Mouse (Mus musculus): Measurements from ENCODE around the gene Olfr957.

Gene Olfr957

DNA sequence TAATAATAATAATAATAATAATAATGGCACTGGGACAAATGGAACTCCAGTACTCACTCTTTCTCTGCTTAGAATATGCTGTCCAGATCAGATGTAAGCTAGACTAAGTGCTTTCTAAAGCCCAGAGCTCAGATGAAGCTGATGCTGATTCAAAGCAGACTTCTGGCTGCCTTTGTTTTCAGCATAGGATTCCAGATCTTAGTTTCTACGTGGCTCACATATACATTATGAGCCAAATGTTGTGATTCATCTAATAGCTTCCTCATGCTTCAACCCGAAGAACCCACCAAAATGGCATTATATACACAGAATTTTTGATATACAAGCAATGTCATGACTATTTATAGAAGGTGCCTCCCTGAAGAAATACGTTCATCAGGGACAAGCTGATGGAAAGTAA, at the start of gene Olfr957:
Gene Olfr957, minus strand, starts transcription at position 279 of the 400 bp plus-strand sequence.
- no peak for DNase-seq (ENCODE audit: low spot score in 2 of 2)

GRCm38 (mm10) chr9:39558349-39558647, 42.7 kb upstream of the Olfr957 start:
- no peak for DNase-seq (ENCODE audit: low spot score in 2 of 2)

GRCm38 (mm10) chr9:39557529-39558348, 42.1 kb upstream of the Olfr957 start:
- DNase-seq (ENCODE audit: low spot score in 2 of 2) = no peak

- no peak for DNase-seq (ENCODE audit: low spot score in 2 of 2)
These were observed 38.3 kb upstream of the Olfr957 start, which contains the start of gene Olfr958 for GRCm38 (mm10) chr9:39553946-39554345. TSS of gene Olfr958 (minus strand) at chr9:39554054.

- DNase-seq (ENCODE audit: low spot score in 2 of 2) = no peak
These were observed 35.2 kb upstream of the Olfr957 start for GRCm38 (mm10) chr9:39550806-39551205.

DNA sequence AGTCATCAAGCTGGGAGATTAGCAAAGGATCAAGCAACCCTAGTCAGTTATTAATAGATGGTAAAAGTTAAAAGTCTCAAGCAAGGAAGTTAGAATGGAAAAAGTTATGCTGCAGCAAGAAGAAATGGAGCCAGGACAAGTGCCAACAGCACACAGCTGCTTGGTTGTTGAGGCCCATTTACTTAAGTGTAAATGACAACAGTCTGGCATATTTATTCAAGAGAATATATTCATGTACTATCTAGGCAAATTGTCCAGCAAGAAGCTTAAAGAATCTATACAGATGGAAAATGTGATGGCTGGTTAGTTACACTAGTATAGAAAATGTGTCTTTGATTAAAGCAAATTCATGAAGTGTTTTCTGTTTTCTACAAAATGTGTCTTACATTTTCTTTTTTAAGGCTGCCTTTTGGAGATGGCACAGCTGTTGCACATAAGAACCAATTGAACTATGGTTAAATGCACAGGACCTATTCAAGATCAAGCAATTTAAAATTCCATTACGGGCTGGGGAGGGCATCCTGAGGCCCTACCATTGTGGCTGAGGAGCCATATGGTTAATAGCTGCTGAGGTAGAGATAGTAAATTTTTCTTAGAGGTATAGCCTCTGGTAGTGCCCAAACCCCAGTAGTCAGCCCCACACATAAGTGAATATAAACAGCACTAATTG, 8.1 kb upstream of the Olfr957 start:
- DNase-seq (ENCODE audit: low spot score in 2 of 2) = no peak

DNA sequence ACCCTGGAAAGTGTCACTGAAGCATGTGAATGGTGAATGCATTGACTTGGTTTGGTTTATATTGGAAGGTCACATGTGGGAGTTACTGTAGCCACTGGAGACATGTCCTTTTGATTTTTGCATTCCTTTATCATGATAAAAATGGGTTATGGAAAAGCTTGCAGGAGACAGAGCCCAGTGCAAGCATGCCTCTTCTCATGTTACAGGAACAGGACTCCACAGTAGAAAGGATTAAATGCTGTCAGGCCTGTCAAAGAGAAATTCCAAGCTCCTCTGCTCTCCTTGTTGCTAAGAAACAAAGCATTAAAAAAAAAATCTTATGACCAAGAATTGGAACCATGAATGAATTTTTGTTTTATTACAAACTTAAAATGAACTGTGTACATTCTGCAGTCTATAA, 3.0 kb upstream of the Olfr957 start:
- no peak for DNase-seq (ENCODE audit: low spot score in 2 of 2)

DNA sequence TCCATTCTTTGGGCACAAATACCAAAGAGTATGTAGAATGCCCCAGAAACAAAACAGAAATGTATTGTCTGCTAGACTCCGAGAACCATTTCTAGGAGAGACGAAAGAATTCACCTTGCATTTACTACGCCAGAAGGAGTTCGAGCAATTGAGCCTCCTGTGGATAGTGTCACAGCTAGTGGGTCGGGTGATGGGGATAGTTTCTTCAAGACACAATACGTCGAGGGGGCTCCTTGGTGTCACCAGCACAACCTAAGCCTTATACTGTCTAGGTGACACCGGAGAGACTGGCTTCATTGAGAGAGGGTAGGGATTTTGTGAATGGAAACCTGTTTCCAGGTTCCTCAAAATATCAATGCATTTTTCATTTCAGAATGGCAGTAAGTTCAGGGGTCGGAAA, 6.2 kb downstream of the Olfr957 start:
- DNase-seq (ENCODE audit: low spot score in 2 of 2) = no peak

DNA sequence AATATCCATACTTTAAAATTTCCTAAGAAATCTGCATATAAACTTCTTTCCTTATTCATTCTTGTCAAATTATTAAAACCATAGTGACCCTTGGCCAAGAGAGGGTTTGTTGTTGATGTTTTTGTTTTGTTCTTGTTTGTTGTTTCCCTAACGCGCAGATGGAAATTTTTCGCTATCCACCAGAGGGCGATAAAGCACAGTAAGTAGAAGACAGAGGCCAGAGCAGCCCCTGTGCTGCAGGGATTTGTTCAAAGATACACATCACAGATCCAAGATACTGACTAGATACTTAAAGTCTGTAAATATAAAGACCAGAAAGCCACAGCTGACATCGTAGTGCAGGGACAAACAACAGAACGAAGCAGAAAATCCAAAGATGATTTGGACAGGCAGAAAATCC, 6.6 kb downstream of the Olfr957 start:
- peak in 1 of 2 experiments; percentile 13 for DNase-seq (ENCODE audit: low spot score in 2 of 2)

- no peak for DNase-seq (ENCODE audit: low spot score in 2 of 2)
These were observed 21.7 kb downstream of the Olfr957 start, which contains the start of gene Olfr44 for GRCm38 (mm10) chr9:39493895-39494294. TSS of gene Olfr44 (minus strand) at chr9:39493995.

GRCm38 (mm10) chr9:39471844-39472243, 43.8 kb downstream of the Olfr957 start, which contains the start of gene Olfr955:
TSS of gene Olfr955 (minus strand) at chr9:39471944.
- no peak for DNase-seq (ENCODE audit: low spot score in 2 of 2)

All from spleen, postnatal 10 days (tissue).